21 mouse cellular contexts compared by ENCODE assay signal in the genomic region with DNA sequence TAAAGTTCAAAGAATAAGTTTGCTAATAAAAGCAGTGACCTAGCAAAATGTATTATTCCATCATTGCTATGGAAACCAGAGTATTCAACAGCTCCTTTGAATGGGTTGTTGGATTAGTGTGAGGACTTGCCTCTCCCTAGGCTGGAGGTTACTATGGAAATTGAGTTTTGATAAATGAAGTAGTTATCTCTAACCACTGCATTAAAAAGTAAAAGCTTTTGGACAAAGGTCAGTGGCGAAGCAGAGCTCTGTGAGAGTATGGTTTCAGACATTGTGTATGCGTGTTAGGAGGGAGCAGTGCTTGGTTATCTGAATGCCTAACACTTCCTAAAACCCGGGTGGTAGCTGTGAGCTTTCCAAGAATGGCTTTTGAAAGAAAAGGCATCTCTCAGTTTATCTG. TPM values are rescaled to one million over a fixed set of nuclear protein-coding genes. Genes with fewer than 3 reads are reported as not detected.
DNase-seq lines count a peak whose midpoint lies in the region; ATAC-seq and TF ChIP-seq lines count a peak whose summit lies in the region.
"Had no signal": no experiment of that assay in that cellular context is flagged by ENCODE, and none has a peak within 500 bp of the region (broad histone marks: within the 10 kb centered on the region; RNA-seq: fewer than 3 reads in every experiment).

No protein-coding gene starts in this region.

- H3K4me3 ChIP-seq in embryonic facial prominence, embryonic 14.5 days (ENCODE audit: low read depth, low read length): no peak overlapping the region
- no peak overlapping the region for H3K4me3 ChIP-seq in embryonic facial prominence, embryonic 10.5 days
- H3K4me3 ChIP-seq in midbrain, embryonic 12.5 days: no peak overlapping the region
- no peak overlapping the region for H3K4me3 ChIP-seq in midbrain, postnatal 0 days (ENCODE audit: low read depth, low read length)
- H3K4me3 ChIP-seq in midbrain, embryonic 16.5 days (ENCODE audit: low read depth, low read length): no peak overlapping the region
- H3K4me3 ChIP-seq in stomach, postnatal 0 days (ENCODE audit: low read depth, low read length): peak overlapping the region; percentile 28; the same call in 1 of the 2 replicates
- H3K4me3 ChIP-seq: forebrain, embryonic 10.5 days; gastrocnemius, adult 2 months; hindbrain, embryonic 15.5 days; left cerebral cortex, adult 2 months; limb, embryonic 15.5 days had no signal

- no peak for TF ChIP-seq CTCF in midbrain, postnatal 0 days (IDR thresholded peaks at IDR 0.05)
- no peak for TF ChIP-seq CTCF in stomach, postnatal 0 days (IDR thresholded peaks at IDR 0.05; ENCODE audit: low read depth)

- ATAC-seq in embryonic facial prominence, embryonic 14.5 days (ENCODE audit: low read depth): no peak
- peak; percentile 50; the same call in 1 of the 2 replicates for ATAC-seq in midbrain, embryonic 12.5 days (ENCODE audit: low FRiP score, low read depth)
- no peak for ATAC-seq in midbrain, postnatal 0 days (ENCODE audit: low FRiP score)
- ATAC-seq in midbrain, embryonic 16.5 days: peak; percentile 67; the same call in 1 of the 2 replicates
- ATAC-seq in stomach, postnatal 0 days (ENCODE audit: low FRiP score, low TSS enrichment): peak; percentile 53

- H3K4me1 ChIP-seq in embryonic facial prominence, embryonic 14.5 days (ENCODE audit: control insufficient read depth, insufficient read depth, low read length): no peaks in the 10 kb centered on the region
- peaks cover 6% of the 10 kb centered on the region for H3K4me1 ChIP-seq in embryonic facial prominence, embryonic 10.5 days
- peaks cover 5% of the 10 kb centered on the region; the same call in 1 of the 2 replicates for H3K4me1 ChIP-seq in midbrain, embryonic 12.5 days
- no peaks in the 10 kb centered on the region for H3K4me1 ChIP-seq in midbrain, postnatal 0 days (ENCODE audit: insufficient read depth, low read length)
- H3K4me1 ChIP-seq in midbrain, embryonic 16.5 days (ENCODE audit: control insufficient read depth, insufficient read depth, low read length): peaks cover 3% of the 10 kb centered on the region
- H3K4me1 ChIP-seq in stomach, postnatal 0 days (replicated peaks; ENCODE audit: control insufficient read depth, insufficient read depth): no peaks in the 10 kb centered on the region

- no peaks in the 10 kb centered on the region for H3K27me3 ChIP-seq in embryonic facial prominence, embryonic 14.5 days (replicated peaks; ENCODE audit: control insufficient read depth, insufficient read depth, low read length)
- peaks cover 27% of the 10 kb centered on the region for H3K27me3 ChIP-seq in embryonic facial prominence, embryonic 10.5 days (replicated peaks; ENCODE audit: low read depth, poor library complexity, severe bottlenecking)
- H3K27me3 ChIP-seq in midbrain, embryonic 12.5 days: peaks cover 31% of the 10 kb centered on the region
- H3K27me3 ChIP-seq in midbrain, postnatal 0 days (ENCODE audit: insufficient read depth, low read length): 0 out of 2 replicates have a peak, but pooled peaks cover 4% of the 10 kb centered on the region
- no peaks in the 10 kb centered on the region; the same call in 1 of the 2 replicates for H3K27me3 ChIP-seq in midbrain, embryonic 16.5 days (ENCODE audit: control insufficient read depth, insufficient read depth, low read depth, low read length)
- H3K27me3 ChIP-seq in stomach, postnatal 0 days (ENCODE audit: control insufficient read depth, insufficient read depth, low read length): no peaks in the 10 kb centered on the region
- H3K27me3 ChIP-seq: limb, embryonic 15.5 days had no signal

- WGBS in embryonic facial prominence, embryonic 14.5 days: 80% methylated on average over 3 of the region's 3 CpGs
- WGBS in embryonic facial prominence, embryonic 10.5 days: 74% methylated on average over 3 of the region's 3 CpGs
- WGBS in midbrain, embryonic 12.5 days: 20% methylated on average over 3 of the region's 3 CpGs
- WGBS in midbrain, postnatal 0 days: 44% methylated on average over 3 of the region's 3 CpGs
- WGBS in midbrain, embryonic 16.5 days: 28% methylated on average over 3 of the region's 3 CpGs
- 51% methylated on average over 3 of the region's 3 CpGs for WGBS in stomach, postnatal 0 days

- peaks cover 10% of the 10 kb centered on the region; the same call in 1 of the 2 replicates for H3K36me3 ChIP-seq in embryonic facial prominence, embryonic 14.5 days (ENCODE audit: control insufficient read depth, insufficient read depth, low read length)
- H3K36me3 ChIP-seq in embryonic facial prominence, embryonic 10.5 days (replicated peaks): no peaks in the 10 kb centered on the region
- H3K36me3 ChIP-seq in midbrain, embryonic 12.5 days: no peaks in the 10 kb centered on the region
- no peaks in the 10 kb centered on the region for H3K36me3 ChIP-seq in midbrain, postnatal 0 days (ENCODE audit: insufficient read depth, low read length)
- H3K36me3 ChIP-seq in midbrain, embryonic 16.5 days (ENCODE audit: control insufficient read depth, insufficient read depth, low read length): no peaks in the 10 kb centered on the region
- H3K36me3 ChIP-seq in stomach, postnatal 0 days (ENCODE audit: control insufficient read depth, insufficient read depth, low read length): 0 out of 2 replicates have a peak, but pooled peaks cover 10% of the 10 kb centered on the region
- H3K36me3 ChIP-seq: forebrain, embryonic 10.5 days; hindbrain, embryonic 15.5 days had no signal

- H3K4me2 ChIP-seq in embryonic facial prominence, embryonic 14.5 days (ENCODE audit: low read depth, low read length): no peak overlapping the region
- H3K4me2 ChIP-seq in midbrain, embryonic 12.5 days (replicated peaks): no peak overlapping the region
- no peak overlapping the region for H3K4me2 ChIP-seq in midbrain, postnatal 0 days (ENCODE audit: low read depth, low read length, poor library complexity, severe bottlenecking)
- H3K4me2 ChIP-seq in midbrain, embryonic 16.5 days (ENCODE audit: low read length): no peak overlapping the region
- peak overlapping the region; percentile 52 for H3K4me2 ChIP-seq in stomach, postnatal 0 days (replicated peaks; ENCODE audit: low read depth)
- H3K4me2 ChIP-seq: hindbrain, embryonic 15.5 days; limb, embryonic 15.5 days; lung, embryonic 14.5 days had no signal

- no peaks in the 10 kb centered on the region for H3K9me3 ChIP-seq in embryonic facial prominence, embryonic 14.5 days (ENCODE audit: control insufficient read depth, low read length)
- H3K9me3 ChIP-seq in embryonic facial prominence, embryonic 10.5 days: no peaks in the 10 kb centered on the region
- H3K9me3 ChIP-seq in midbrain, embryonic 12.5 days: no peaks in the 10 kb centered on the region
- no peaks in the 10 kb centered on the region for H3K9me3 ChIP-seq in midbrain, postnatal 0 days (ENCODE audit: low read length)
- no peaks in the 10 kb centered on the region for H3K9me3 ChIP-seq in midbrain, embryonic 16.5 days (replicated peaks; ENCODE audit: control insufficient read depth, low read length, poor library complexity, severe bottlenecking)
- H3K9me3 ChIP-seq in stomach, postnatal 0 days (ENCODE audit: control insufficient read depth, low read length): no peaks in the 10 kb centered on the region
- H3K9me3 ChIP-seq: forebrain, embryonic 10.5 days; hindbrain, embryonic 15.5 days; limb, embryonic 15.5 days had no signal

- no peak for DNase-seq in embryonic facial prominence, embryonic 14.5 days (ENCODE audit: low spot score)
- no peak for DNase-seq in embryonic facial prominence, embryonic 10.5 days (ENCODE audit: low spot score)
- no peak for DNase-seq in midbrain, postnatal 0 days (ENCODE audit: low spot score)
- no peak for DNase-seq in stomach, postnatal 0 days (ENCODE audit: low spot score)
- DNase-seq in T-cell, adult 2 months (ENCODE audit: low spot score): no peak
- DNase-seq in ovary, adult 18-20 months (ENCODE audit: low spot score): no peak
- DNase-seq: adrenal gland, postnatal 25 days; cerebellum, adult 9-10 months; gastrocnemius, adult 2 months; kidney, adult 11 months; kidney, postnatal 4 days; lung, embryonic 14.5 days; right cerebral cortex, postnatal 14 days; spleen, adult 18-20 months had no signal

- TF ChIP-seq EP300 in stomach, postnatal 0 days (optimal IDR thresholded peaks at IDR 0.05): no peak

- H3K27ac ChIP-seq in embryonic facial prominence, embryonic 14.5 days (replicated peaks; ENCODE audit: low read depth, low read length): 0 out of 2 replicates have a peak overlapping the region, but pooled peaks have one; percentile 16
- H3K27ac ChIP-seq in embryonic facial prominence, embryonic 10.5 days (replicated peaks): no peak overlapping the region
- no peak overlapping the region for H3K27ac ChIP-seq in midbrain, embryonic 12.5 days (replicated peaks)
- H3K27ac ChIP-seq in midbrain, postnatal 0 days (ENCODE audit: low read depth, low read length): no peak overlapping the region
- no peak overlapping the region for H3K27ac ChIP-seq in midbrain, embryonic 16.5 days (ENCODE audit: low read length)
- no peak overlapping the region; the same call in 1 of the 2 replicates for H3K27ac ChIP-seq in stomach, postnatal 0 days (replicated peaks)
- H3K27ac ChIP-seq: forebrain, embryonic 10.5 days; gastrocnemius, adult 2 months; hindbrain, embryonic 15.5 days; left cerebral cortex, adult 2 months; limb, embryonic 15.5 days; liver, embryonic 14.5 days had no signal

- no peak overlapping the region for H3K9ac ChIP-seq in embryonic facial prominence, embryonic 14.5 days (ENCODE audit: low read depth, low read length)
- H3K9ac ChIP-seq in midbrain, embryonic 12.5 days (replicated peaks): no peak overlapping the region
- no peak overlapping the region for H3K9ac ChIP-seq in midbrain, postnatal 0 days (replicated peaks; ENCODE audit: low read length, poor library complexity, severe bottlenecking)
- no peak overlapping the region for H3K9ac ChIP-seq in midbrain, embryonic 16.5 days (ENCODE audit: low read depth, low read length)
- H3K9ac ChIP-seq in stomach, postnatal 0 days (ENCODE audit: low read length): no peak overlapping the region
- H3K9ac ChIP-seq: hindbrain, embryonic 15.5 days; limb, embryonic 15.5 days; liver, embryonic 14.5 days; lung, embryonic 14.5 days had no signal

RNA-seq across cellular contexts. Expression of gene Klf5, which starts 5.9 kb away (rescaled TPM):
- 33.4 and 37.2 TPM in 2 replicates for polyA plus RNA-seq in embryonic facial prominence, embryonic 14.5 days (2014; fragmentation: Nextera tagmentation; extraction: Ambion mirVana)
- 3.1 TPM in 2 replicates for polyA plus RNA-seq in embryonic facial prominence, embryonic 10.5 days (2016; fragmentation: Nextera tagmentation; extraction: Ambion mirVana)
- 3.9 and 4.0 TPM in 2 replicates for polyA plus RNA-seq in midbrain, embryonic 12.5 days (2016; fragmentation: Nextera tagmentation; extraction: Ambion mirVana)
- total RNA-seq in midbrain, postnatal 0 days (2014; rRNA removed): 1.8 and 3.6 TPM in 2 replicates
- polyA plus RNA-seq in midbrain, postnatal 0 days (2015; fragmentation: Nextera tagmentation; extraction: Ambion mirVana): 3.8 and 4.5 TPM in 2 replicates
- polyA plus RNA-seq in midbrain, embryonic 16.5 days (2015; fragmentation: Nextera tagmentation; extraction: Ambion mirVana): 3.5 and 3.7 TPM in 2 replicates
- polyA plus RNA-seq in stomach, postnatal 0 days (2015; fragmentation: Nextera tagmentation; extraction: Ambion mirVana): 101 and 112 TPM in 2 replicates

Comparison
In these comparisons a context has a peak if more than half of its experiments do, and no peak if none do; other contexts are left out.
1. ATAC-seq: peak in midbrain, embryonic 12.5 days (single experiment), midbrain, embryonic 16.5 days (single experiment) and stomach, postnatal 0 days (single experiment); none in embryonic facial prominence, embryonic 14.5 days (single experiment) and midbrain, postnatal 0 days (single experiment).